Mouse (Mus musculus) neural tube, embryonic 11.5 days (tissue): ENCODE measurements around the gene Rab31. TPM values are rescaled to one million over a fixed set of nuclear protein-coding genes. Genes with fewer than 3 reads are reported as not detected.

Source experiments
- ATAC-seq: fragments of 200-750 bp; cut with Nextera tagmentation; 2 replicates; pipeline ENCODE4 v1.8.0; 2017; ENCODE audit warnings: moderate number of reproducible peaks, mild to moderate bottlenecking, moderate TSS enrichment, moderate library complexity; ENCODE audit not compliant: insufficient read depth, low FRiP score, low TSS enrichment
- DNase-seq: peaks from one replicate; pipeline ENCODE4 v3.0.0-alpha.2; 2015; ENCODE audit warnings: low spot score
- H3K27ac ChIP-seq: fragments of 300-500 bp; sonication (generic); 2 replicates; pipeline ENCODE4 v1.5.1; 2014; ENCODE audit warnings: low read depth, mild to moderate bottlenecking, low read length
- H3K27me3 ChIP-seq: fragments of 300-500 bp; sonication (generic); 2 replicates; pipeline ENCODE4 v1.6.1; 2014; ENCODE audit warnings: mild to moderate bottlenecking, low read length, mixed read lengths; ENCODE audit not compliant: control insufficient read depth, insufficient read depth
- H3K36me3 ChIP-seq: fragments of 300-500 bp; sonication (generic); 2 replicates; pipeline ENCODE4 v1.6.1; 2014; ENCODE audit warnings: mild to moderate bottlenecking, low read length, moderate library complexity, mixed read lengths; ENCODE audit not compliant: control insufficient read depth, insufficient read depth
- H3K4me1 ChIP-seq: fragments of 300-500 bp; sonication (generic); 2 replicates; pipeline ENCODE4 v1.6.1; 2014; ENCODE audit warnings: low read length, mixed read lengths; ENCODE audit not compliant: control insufficient read depth, insufficient read depth
- H3K4me2 ChIP-seq: fragments of 300-500 bp; sonication (generic); 2 replicates; pipeline ENCODE4 v1.6.1; 2014; ENCODE audit warnings: low read depth, mild to moderate bottlenecking, moderate library complexity
- H3K4me3 ChIP-seq: fragments of 300-500 bp; sonication (generic); 2 replicates; pipeline ENCODE4 v1.5.1; 2014; ENCODE audit warnings: low read depth, low read length
- H3K9ac ChIP-seq: fragments of 300-500 bp; sonication (generic); 2 replicates; pipeline ENCODE4 v1.6.1; 2014; ENCODE audit warnings: mild to moderate bottlenecking, low read length
- H3K9me3 ChIP-seq: fragments of 300-500 bp; sonication (generic); 2 replicates; pipeline ENCODE4 v1.6.1; 2016; ENCODE audit warnings: low read length; ENCODE audit not compliant: control insufficient read depth
- WGBS: fragments of 180-500 bp; shearing (Covaris S2); extraction: QIAGEN DNeasy Blood & Tissue Kit; methylation state at CpG from one replicate; pipeline ENCODE4 v1.1.7; 2014; 5-methylcytosine and 5-hydroxymethylcytosine counted together
- polyA plus RNA-seq: library from polyadenylated mRNA; unstranded; fragments of >200 nt; fragmentation: Nextera tagmentation; extraction: Ambion mirVana; gene quantifications from 2 replicates; pipeline ENCODE4 v1.2.1, GENCODE M21; 2014

Rab31 gene
- polyA plus RNA-seq, 1 experiment from 2014 or later = 84.7 TPM

GRCm38 (mm10) chr17:65613463-65614412 is 158.8 kb downstream of the Rab31 start, which contains the start of gene Vapa:
Gene Vapa (minus strand): TSS chr17:65613555.
- Histone ChIP-seq H3K27ac (peak within 1 kb of the TSS; percentile 96), H3K36me3 (no peaks in the 10 kb centered on the region), H3K9ac (peak within 1 kb of the TSS; percentile 90), H3K4me3 (peak within 1 kb of the TSS; percentile 97), H3K4me2 (peak within 1 kb of the TSS; percentile 48), H3K4me1 (peaks cover 12% of the 10 kb centered on the region; the same call in 1 of the 2 replicates), H3K27me3 (no peaks in the 10 kb centered on the region), H3K9me3 (no peaks in the 10 kb centered on the region)
- DNase-seq = peak; percentile 100
- WGBS = 0% methylated on average over 76 of the region's 85 CpGs
- ATAC-seq = peak; percentile 91

GRCm38 (mm10) chr17:65613142-65613462 is 159.4 kb downstream of the Rab31 start:
- no peaks in the 10 kb centered on the region for H3K36me3 ChIP-seq
- no peaks in the 10 kb centered on the region for H3K27me3 ChIP-seq
- DNase-seq (no peak), ATAC-seq (peak; percentile 65; the same call in 1 of the 2 replicates)
- H3K27ac ChIP-seq = peak overlapping the region; percentile 96
- peaks cover 12% of the 10 kb centered on the region; the same call in 1 of the 2 replicates for H3K4me1 ChIP-seq
- 0% methylated on average over 19 of the region's 42 CpGs for WGBS
- H3K4me2 ChIP-seq = peak overlapping the region; percentile 48; the same call in 1 of the 2 replicates
- H3K9me3 ChIP-seq = no peaks in the 10 kb centered on the region
- H3K4me3 ChIP-seq = peak overlapping the region; percentile 97
- peak overlapping the region; percentile 90 for H3K9ac ChIP-seq

GRCm38 (mm10) chr17:65612391-65613141 is 160.0 kb downstream of the Rab31 start:
- peaks cover 12% of the 10 kb centered on the region; the same call in 1 of the 2 replicates for H3K4me1 ChIP-seq
- under 1% methylated on average over 57 of the region's 91 CpGs for WGBS

GRCm38 (mm10) chr17:65611721-65612120 is 160.8 kb downstream of the Rab31 start:
- H3K36me3 ChIP-seq = no peaks in the 10 kb centered on the region
- H3K4me2 ChIP-seq = peak overlapping the region; percentile 48
- peaks cover 12% of the 10 kb centered on the region; the same call in 1 of the 2 replicates for H3K4me1 ChIP-seq
- no peak overlapping the region; the same call in 1 of the 2 replicates for H3K9ac ChIP-seq
- no peaks in the 10 kb centered on the region for H3K9me3 ChIP-seq
- DNase-seq (no peak), ATAC-seq (no peak)
- 22% methylated on average over 4 of the region's 4 CpGs for WGBS
- no peaks in the 10 kb centered on the region for H3K27me3 ChIP-seq
- H3K4me3 ChIP-seq = peak overlapping the region; percentile 97
- H3K27ac ChIP-seq = no peak overlapping the region

More at GRCm38 (mm10) chr17:65612391-65613141, 160.0 kb downstream of the Rab31 start:
- DNase-seq (peak; percentile 58), ATAC-seq (peak; percentile 61)
- H3K4me3 ChIP-seq = peak overlapping the region; percentile 97
- H3K9me3 ChIP-seq = no peaks in the 10 kb centered on the region
- H3K9ac ChIP-seq = peak overlapping the region; percentile 90
- H3K27ac ChIP-seq = peak overlapping the region; percentile 96
- H3K36me3 ChIP-seq = no peaks in the 10 kb centered on the region
- peak overlapping the region; percentile 48 for H3K4me2 ChIP-seq
- H3K27me3 ChIP-seq = no peaks in the 10 kb centered on the region

GRCm38 (mm10) chr17:65608743-65609142 is 163.8 kb downstream of the Rab31 start:
- H3K4me2 ChIP-seq = no peak overlapping the region
- 77% methylated on average over 5 of the region's 5 CpGs for WGBS
- H3K27ac ChIP-seq = no peak overlapping the region
- H3K9ac ChIP-seq = no peak overlapping the region
- H3K4me3 ChIP-seq = no peak overlapping the region
- DNase-seq (no peak), ATAC-seq (no peak)
- no peaks in the 10 kb centered on the region for H3K27me3 ChIP-seq
- H3K9me3 ChIP-seq = no peaks in the 10 kb centered on the region
- H3K36me3 ChIP-seq = no peaks in the 10 kb centered on the region
- H3K4me1 ChIP-seq = peaks cover 9% of the 10 kb centered on the region; the same call in 1 of the 2 replicates

- Histone ChIP-seq H3K4me1 (peaks cover 9% of the 10 kb centered on the region; the same call in 1 of the 2 replicates), H3K36me3 (no peaks in the 10 kb centered on the region), H3K27ac (no peak overlapping the region), H3K9ac (no peak overlapping the region), H3K4me2 (no peak overlapping the region), H3K4me3 (no peak overlapping the region), H3K27me3 (no peaks in the 10 kb centered on the region), H3K9me3 (no peaks in the 10 kb centered on the region)
- WGBS = 81% methylated on average over 2 of the region's 2 CpGs
- no peak for DNase-seq
- no peak for ATAC-seq
These were observed 164.3 kb downstream of the Rab31 start for GRCm38 (mm10) chr17:65608312-65608687.

- no peaks in the 10 kb centered on the region for H3K27me3 ChIP-seq
- DNase-seq (no peak), ATAC-seq (no peak)
- 56% methylated on average over 7 of the region's 7 CpGs for WGBS
- no peak overlapping the region for H3K4me3 ChIP-seq
- H3K36me3 ChIP-seq = no peaks in the 10 kb centered on the region
- H3K9ac ChIP-seq = no peak overlapping the region
- peaks cover 9% of the 10 kb centered on the region; the same call in 1 of the 2 replicates for H3K4me1 ChIP-seq
- no peak overlapping the region for H3K4me2 ChIP-seq
- H3K27ac ChIP-seq = no peak overlapping the region
- no peaks in the 10 kb centered on the region for H3K9me3 ChIP-seq
These were observed 164.8 kb downstream of the Rab31 start for GRCm38 (mm10) chr17:65607574-65608311.

- DNase-seq (no peak), ATAC-seq (no peak)
- Histone ChIP-seq H3K9me3 (no peaks in the 10 kb centered on the region), H3K27ac (no peak overlapping the region), H3K4me1 (peaks cover 7% of the 10 kb centered on the region; the same call in 1 of the 2 replicates), H3K4me2 (no peak overlapping the region), H3K27me3 (no peaks in the 10 kb centered on the region), H3K9ac (no peak overlapping the region), H3K36me3 (no peaks in the 10 kb centered on the region), H3K4me3 (no peak overlapping the region)
- 89% methylated on average over 4 of the region's 4 CpGs for WGBS
These were observed 166.5 kb downstream of the Rab31 start for GRCm38 (mm10) chr17:65606014-65606413.
